ENCODE assay signal across 1 mouse cellular context in genomic region chr16:33184901-33185260, GRCm38 (mm10).
TF ChIP-seq lines count a peak whose summit lies in the region.

TSS of gene Osbpl11 (plus strand) at chr16:33185071.

TF ChIP-seq in CH12.LX, 34 proteins besides CTCF, POLR2A, EP300 and RAD21 (continued from another document):
- TF ChIP-seq JUND (conservative IDR thresholded peaks at IDR 0.05; ENCODE audit: low read depth, low read length), result no peak
- TF ChIP-seq CHD2 (IDR thresholded peaks at IDR 0.05; ENCODE audit: low read length), result peak; percentile 51; the same call in 1 of the 2 replicates
- peak; percentile 72; the same call in 1 of the 2 replicates for TF ChIP-seq GABPA (IDR thresholded peaks at IDR 0.05; ENCODE audit: insufficient replicate concordance, low read depth, low read length)
- TF ChIP-seq NELFE (IDR thresholded peaks at IDR 0.05; ENCODE audit: low read depth, low read length), result peak; percentile 92
- peak; percentile 42; the same call in 1 of the 2 replicates for TF ChIP-seq TBP (conservative IDR thresholded peaks at IDR 0.05; ENCODE audit: low read depth, low read length)
- TF ChIP-seq ZNF384 (IDR thresholded peaks at IDR 0.05; ENCODE audit: low read depth, low read length), result no peak
- TF ChIP-seq MYC (IDR thresholded peaks at IDR 0.05; ENCODE audit: low read depth, low read length), result peak; percentile 19; the same call in 1 of the 2 replicates
- no peak for TF ChIP-seq PAX5 (IDR thresholded peaks at IDR 0.05; ENCODE audit: low read length)
- no peak for TF ChIP-seq ZC3H11A (IDR thresholded peaks at IDR 0.05; ENCODE audit: low read depth, low read length)
- TF ChIP-seq MAZ (IDR thresholded peaks at IDR 0.05; ENCODE audit: low read depth, low read length), result peak; percentile 95
- peak; percentile 85 for TF ChIP-seq ELF1 (IDR thresholded peaks at IDR 0.05; ENCODE audit: low read depth, low read length)
